Mouse (Mus musculus): Measurements from ENCODE around the gene Fgfr2. TPM values are rescaled to one million over a fixed set of nuclear protein-coding genes. Genes with fewer than 3 reads are reported as not detected.

The Fgfr2 gene
- polyA plus RNA-seq, 1 experiment from 2014 or later = 93.6 TPM

DNA sequence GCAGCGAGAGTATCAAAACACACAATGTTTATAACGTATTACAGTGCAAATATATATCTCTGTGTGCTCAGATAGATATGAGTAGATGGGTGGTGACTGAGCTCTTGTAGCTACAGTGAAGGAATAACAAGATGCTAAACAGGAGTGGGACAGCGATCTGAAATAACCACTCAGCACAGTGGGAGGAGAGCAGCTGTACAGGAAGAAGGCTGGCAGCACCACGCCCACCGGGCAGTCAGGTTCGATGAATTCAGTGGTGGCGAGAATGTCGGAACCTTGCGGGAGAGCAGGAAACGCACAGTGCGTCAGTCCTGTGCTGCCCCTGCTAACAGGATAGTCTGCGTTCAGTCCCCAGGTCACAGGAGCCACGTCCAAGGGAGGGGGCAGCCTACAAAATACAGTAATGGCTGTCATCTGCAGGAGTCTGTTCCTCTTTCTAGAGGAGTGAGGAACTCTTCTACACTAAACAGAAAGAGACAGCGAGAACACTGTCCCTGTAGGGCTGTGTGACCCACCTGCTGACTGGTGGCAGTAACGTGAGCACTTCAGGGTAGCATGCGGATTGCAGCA is 2219.6 kb downstream of the Fgfr2 start:
- DNase-seq (ENCODE audit: low spot score) (no peak), ATAC-seq (replicated peaks; ENCODE audit: low FRiP score) (no peak)
- H3K27ac ChIP-seq (ENCODE audit: low read depth, low read length) = no peak overlapping the region
- H3K4me3 ChIP-seq (ENCODE audit: low read depth, low read length) = no peak overlapping the region
- H3K9me3 ChIP-seq (ENCODE audit: control insufficient read depth, low read length) = no peaks in the 10 kb centered on the region
- H3K36me3 ChIP-seq (ENCODE audit: control insufficient read depth, insufficient read depth, low read length) = no peaks in the 10 kb centered on the region
- WGBS = 87% methylated on average over 16 of the region's 16 CpGs
- H3K9ac ChIP-seq (ENCODE audit: low read length) = no peak overlapping the region
- no peaks in the 10 kb centered on the region for H3K27me3 ChIP-seq (ENCODE audit: control insufficient read depth, insufficient read depth, low read length)
- no peak overlapping the region for H3K4me2 ChIP-seq (ENCODE audit: low read depth, low read length, severe bottlenecking)
- no peaks in the 10 kb centered on the region for H3K4me1 ChIP-seq (replicated peaks; ENCODE audit: control insufficient read depth, insufficient read depth, low read length)

DNA sequence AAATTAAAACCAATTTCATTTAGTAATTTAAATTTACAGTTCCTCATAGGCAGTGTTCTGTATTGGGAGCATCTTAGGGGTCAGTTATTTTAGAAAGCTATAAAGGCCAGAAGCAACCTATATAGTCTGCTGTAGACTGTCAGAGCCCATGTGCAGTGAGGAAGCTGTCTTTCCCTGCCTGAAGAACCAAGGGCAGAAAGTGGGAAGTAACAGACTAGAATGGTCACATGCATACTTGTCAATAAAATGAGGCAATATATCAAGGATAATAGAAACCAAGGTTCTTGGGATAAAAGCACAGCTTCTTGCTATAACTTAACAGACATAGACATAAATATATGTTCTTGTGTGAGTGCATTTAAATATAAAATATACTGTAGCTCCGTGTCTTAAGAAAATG is 2220.2 kb downstream of the Fgfr2 start:
- Histone ChIP-seq H3K27me3 (ENCODE audit: control insufficient read depth, insufficient read depth, low read length) (no peaks in the 10 kb centered on the region), H3K27ac (ENCODE audit: low read depth, low read length) (no peak overlapping the region), H3K36me3 (ENCODE audit: control insufficient read depth, insufficient read depth, low read length) (no peaks in the 10 kb centered on the region), H3K4me2 (ENCODE audit: low read depth, low read length, severe bottlenecking) (no peak overlapping the region), H3K4me3 (ENCODE audit: low read depth, low read length) (no peak overlapping the region), H3K4me1 (replicated peaks; ENCODE audit: control insufficient read depth, insufficient read depth, low read length) (no peaks in the 10 kb centered on the region), H3K9me3 (ENCODE audit: control insufficient read depth, low read length) (no peaks in the 10 kb centered on the region), H3K9ac (ENCODE audit: low read length) (no peak overlapping the region)
- WGBS = 95% methylated on average over 1 of the region's 1 CpGs
- no peak for ATAC-seq (replicated peaks; ENCODE audit: low FRiP score)
- no peak for DNase-seq (ENCODE audit: low spot score)

DNA sequence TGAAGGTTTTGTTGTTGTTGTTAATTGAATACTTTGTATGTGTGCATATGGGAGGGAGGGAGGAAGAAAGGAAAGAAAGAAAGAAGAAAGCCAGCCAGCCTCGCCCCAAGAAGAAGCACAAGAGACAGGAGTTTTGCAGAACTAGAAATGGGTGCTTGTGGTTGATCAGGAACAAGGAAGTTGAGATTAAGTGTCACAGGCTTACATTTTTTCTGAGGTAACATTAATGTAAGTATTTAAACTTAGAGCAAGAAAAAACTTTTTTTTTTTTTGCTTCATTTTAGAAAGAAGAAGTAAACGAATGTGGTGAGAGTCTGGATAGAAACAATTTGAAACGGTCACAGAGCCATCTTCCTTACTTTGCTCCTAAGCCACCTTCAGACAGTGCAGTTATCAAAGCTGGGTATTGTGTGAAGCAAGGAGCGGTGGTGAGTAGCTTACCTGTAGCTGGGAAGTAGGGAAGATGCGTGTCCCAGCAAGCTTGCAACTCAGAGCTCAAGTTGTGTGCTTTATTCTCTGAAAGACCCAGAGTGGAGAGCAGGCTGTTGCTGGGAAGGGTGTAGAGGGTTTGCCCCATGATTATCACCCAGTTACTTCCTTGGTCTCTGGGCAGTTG is 2222.8 kb downstream of the Fgfr2 start:
- ATAC-seq (replicated peaks; ENCODE audit: low FRiP score) (no peak), DNase-seq (ENCODE audit: low spot score) (no peak)
- Histone ChIP-seq H3K4me3 (ENCODE audit: low read depth, low read length) (no peak overlapping the region), H3K27ac (ENCODE audit: low read depth, low read length) (no peak overlapping the region), H3K36me3 (ENCODE audit: control insufficient read depth, insufficient read depth, low read length) (no peaks in the 10 kb centered on the region), H3K4me1 (replicated peaks; ENCODE audit: control insufficient read depth, insufficient read depth, low read length) (no peaks in the 10 kb centered on the region), H3K27me3 (ENCODE audit: control insufficient read depth, insufficient read depth, low read length) (no peaks in the 10 kb centered on the region), H3K9ac (ENCODE audit: low read length) (no peak overlapping the region), H3K9me3 (ENCODE audit: control insufficient read depth, low read length) (no peaks in the 10 kb centered on the region), H3K4me2 (ENCODE audit: low read depth, low read length, severe bottlenecking) (no peak overlapping the region)
- 91% methylated on average over 5 of the region's 5 CpGs for WGBS

DNA sequence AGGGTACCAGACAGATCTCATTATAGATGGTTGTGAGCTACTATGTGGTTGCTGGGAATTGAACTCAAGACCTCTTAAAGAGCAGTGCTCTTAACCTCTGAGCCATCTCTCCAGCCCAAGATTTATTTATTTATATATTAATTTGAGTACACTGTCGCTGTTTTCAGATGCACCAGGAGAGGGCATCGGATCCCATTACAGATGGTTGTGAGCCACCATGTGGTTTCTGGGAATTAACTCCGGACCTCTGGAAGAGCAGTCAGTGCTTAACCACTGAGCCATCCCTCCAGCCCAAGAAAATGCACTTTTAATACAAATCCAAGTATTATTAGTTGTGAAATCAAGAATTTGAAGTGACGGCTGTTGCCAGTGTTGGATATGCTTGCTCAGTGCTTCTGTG is 2224.8 kb downstream of the Fgfr2 start:
- Histone ChIP-seq H3K4me2 (ENCODE audit: low read depth, low read length, severe bottlenecking) (no peak overlapping the region), H3K4me1 (replicated peaks; ENCODE audit: control insufficient read depth, insufficient read depth, low read length) (no peaks in the 10 kb centered on the region), H3K36me3 (ENCODE audit: control insufficient read depth, insufficient read depth, low read length) (no peaks in the 10 kb centered on the region), H3K9me3 (ENCODE audit: control insufficient read depth, low read length) (no peaks in the 10 kb centered on the region), H3K27me3 (ENCODE audit: control insufficient read depth, insufficient read depth, low read length) (no peaks in the 10 kb centered on the region), H3K4me3 (ENCODE audit: low read depth, low read length) (no peak overlapping the region), H3K27ac (ENCODE audit: low read depth, low read length) (no peak overlapping the region), H3K9ac (ENCODE audit: low read length) (no peak overlapping the region)
- DNase-seq (ENCODE audit: low spot score) = no peak
- ATAC-seq (replicated peaks; ENCODE audit: low FRiP score) = no peak
- WGBS = 79% methylated on average over 4 of the region's 4 CpGs

DNA sequence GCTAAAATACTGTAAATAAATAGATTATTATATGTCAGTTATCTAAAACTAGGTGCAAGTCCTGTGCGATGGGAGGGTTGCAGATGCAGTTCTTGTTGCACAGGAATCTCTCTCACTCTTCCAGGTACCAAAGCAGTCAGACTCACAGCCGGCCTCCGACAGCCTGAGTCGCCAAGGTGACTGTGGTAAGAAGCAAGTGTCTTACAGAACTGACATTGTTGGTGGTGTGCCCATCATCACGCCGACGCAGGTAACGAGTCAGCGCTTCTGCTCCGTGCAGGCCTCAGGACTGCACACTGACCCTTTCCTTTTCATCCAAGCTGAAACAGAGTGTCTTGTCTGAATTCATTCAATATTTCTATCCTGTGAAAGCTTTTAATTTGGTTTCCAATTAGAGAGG is 2225.9 kb downstream of the Fgfr2 start:
- ATAC-seq (replicated peaks; ENCODE audit: low FRiP score) (no peak), DNase-seq (ENCODE audit: low spot score) (no peak)
- Histone ChIP-seq H3K9me3 (ENCODE audit: control insufficient read depth, low read length) (no peaks in the 10 kb centered on the region), H3K36me3 (ENCODE audit: control insufficient read depth, insufficient read depth, low read length) (no peaks in the 10 kb centered on the region), H3K4me1 (replicated peaks; ENCODE audit: control insufficient read depth, insufficient read depth, low read length) (no peaks in the 10 kb centered on the region), H3K27me3 (ENCODE audit: control insufficient read depth, insufficient read depth, low read length) (no peaks in the 10 kb centered on the region), H3K27ac (ENCODE audit: low read depth, low read length) (no peak overlapping the region), H3K4me3 (ENCODE audit: low read depth, low read length) (no peak overlapping the region), H3K4me2 (ENCODE audit: low read depth, low read length, severe bottlenecking) (no peak overlapping the region), H3K9ac (ENCODE audit: low read length) (no peak overlapping the region)
- 91% methylated on average over 10 of the region's 10 CpGs for WGBS

DNA sequence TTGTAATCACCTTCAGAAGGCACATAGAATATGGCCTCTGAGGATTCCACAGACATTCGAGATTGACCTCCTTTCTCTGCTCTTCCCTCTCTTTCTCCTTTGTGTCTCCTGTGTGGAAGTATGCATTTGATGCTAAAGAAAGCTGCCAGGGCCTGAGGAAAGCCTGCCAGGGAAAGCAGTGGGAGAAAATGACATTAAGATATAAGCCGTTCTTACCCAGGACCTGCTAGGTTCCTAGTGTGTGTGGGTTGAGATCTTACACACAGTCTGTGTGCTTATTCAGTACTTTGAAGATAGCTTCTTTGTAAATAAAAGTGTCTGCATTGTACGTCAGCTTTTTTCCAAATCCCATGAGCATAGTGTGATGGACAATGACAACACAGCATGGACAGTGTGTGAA is 2227.1 kb downstream of the Fgfr2 start:
- no peak overlapping the region for H3K27ac ChIP-seq (ENCODE audit: low read depth, low read length)
- no peaks in the 10 kb centered on the region for H3K4me1 ChIP-seq (replicated peaks; ENCODE audit: control insufficient read depth, insufficient read depth, low read length)
- H3K9me3 ChIP-seq (ENCODE audit: control insufficient read depth, low read length) = no peaks in the 10 kb centered on the region
- 60% methylated on average over 3 of the region's 3 CpGs for WGBS
- H3K4me3 ChIP-seq (ENCODE audit: low read depth, low read length) = no peak overlapping the region
- H3K4me2 ChIP-seq (ENCODE audit: low read depth, low read length, severe bottlenecking) = no peak overlapping the region
- no peak overlapping the region for H3K9ac ChIP-seq (ENCODE audit: low read length)
- DNase-seq (ENCODE audit: low spot score) (no peak), ATAC-seq (replicated peaks; ENCODE audit: low FRiP score) (no peak)
- H3K27me3 ChIP-seq (ENCODE audit: control insufficient read depth, insufficient read depth, low read length) = no peaks in the 10 kb centered on the region
- no peaks in the 10 kb centered on the region for H3K36me3 ChIP-seq (ENCODE audit: control insufficient read depth, insufficient read depth, low read length)

DNA sequence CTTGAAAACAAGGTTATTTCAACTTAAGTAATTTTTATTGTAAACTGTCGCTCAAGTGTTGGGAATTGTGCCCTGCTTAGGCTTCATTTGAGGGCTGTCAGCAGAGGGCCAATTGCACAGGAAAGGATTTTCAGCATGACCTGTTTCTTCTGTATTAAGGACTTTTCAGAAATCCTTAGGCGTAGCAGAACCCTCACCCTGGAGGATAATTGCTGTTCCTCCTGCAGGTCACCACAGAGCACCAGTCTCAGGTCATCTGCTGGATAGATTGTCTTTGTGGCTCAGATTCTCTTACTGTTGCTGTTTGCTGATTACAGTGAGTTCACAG is 2227.6 kb downstream of the Fgfr2 start:
- Histone ChIP-seq H3K27ac (ENCODE audit: low read depth, low read length) (no peak overlapping the region), H3K9ac (ENCODE audit: low read length) (no peak overlapping the region), H3K9me3 (ENCODE audit: control insufficient read depth, low read length) (no peaks in the 10 kb centered on the region), H3K4me1 (replicated peaks; ENCODE audit: control insufficient read depth, insufficient read depth, low read length) (no peaks in the 10 kb centered on the region), H3K27me3 (ENCODE audit: control insufficient read depth, insufficient read depth, low read length) (no peaks in the 10 kb centered on the region), H3K4me3 (ENCODE audit: low read depth, low read length) (no peak overlapping the region), H3K36me3 (ENCODE audit: control insufficient read depth, insufficient read depth, low read length) (no peaks in the 10 kb centered on the region), H3K4me2 (ENCODE audit: low read depth, low read length, severe bottlenecking) (no peak overlapping the region)
- no peak for DNase-seq (ENCODE audit: low spot score)
- 32% methylated on average over 2 of the region's 2 CpGs for WGBS
- ATAC-seq (replicated peaks; ENCODE audit: low FRiP score) = no peak

DNA sequence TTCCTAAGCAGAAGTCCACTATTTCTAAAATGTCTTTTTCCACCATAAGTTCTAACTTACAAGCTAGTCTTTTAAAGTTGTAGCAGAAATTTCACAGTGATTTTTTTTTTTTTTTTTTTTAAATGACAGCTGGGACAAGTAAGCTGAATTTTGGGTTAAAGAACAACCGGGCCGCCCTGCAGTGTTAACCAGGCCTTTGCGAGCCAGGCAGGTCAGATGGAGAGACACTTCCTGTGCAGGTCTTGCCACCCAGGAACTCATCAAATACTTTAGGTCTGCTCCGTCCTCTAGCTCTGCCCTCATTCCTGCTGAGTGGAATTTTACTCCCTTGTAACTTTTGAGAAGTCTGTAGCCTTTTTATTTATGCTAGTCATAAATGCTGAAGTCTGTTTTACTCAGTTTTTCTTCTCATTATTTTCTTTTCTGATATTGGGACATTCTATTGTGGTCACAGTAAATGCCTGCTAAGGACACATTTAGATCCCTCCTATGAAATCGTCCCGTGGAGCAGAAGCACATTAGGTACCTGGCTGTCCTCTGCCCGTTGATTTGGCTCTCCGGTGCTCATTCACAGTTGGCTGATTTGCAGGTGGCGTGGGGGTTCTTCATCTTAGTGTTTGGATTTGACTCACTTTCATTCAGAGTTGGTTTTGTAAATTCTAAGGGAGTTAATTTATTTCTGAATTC is 2228.1 kb downstream of the Fgfr2 start:
- 49% methylated on average over 9 of the region's 9 CpGs for WGBS
- no peak overlapping the region for H3K4me2 ChIP-seq (ENCODE audit: low read depth, low read length, severe bottlenecking)
- no peak overlapping the region for H3K4me3 ChIP-seq (ENCODE audit: low read depth, low read length)
- no peaks in the 10 kb centered on the region for H3K36me3 ChIP-seq (ENCODE audit: control insufficient read depth, insufficient read depth, low read length)
- no peaks in the 10 kb centered on the region for H3K4me1 ChIP-seq (replicated peaks; ENCODE audit: control insufficient read depth, insufficient read depth, low read length)
- DNase-seq (ENCODE audit: low spot score) (no peak), ATAC-seq (replicated peaks; ENCODE audit: low FRiP score) (no peak)
- H3K9me3 ChIP-seq (ENCODE audit: control insufficient read depth, low read length) = no peaks in the 10 kb centered on the region
- H3K9ac ChIP-seq (ENCODE audit: low read length) = no peak overlapping the region
- no peaks in the 10 kb centered on the region for H3K27me3 ChIP-seq (ENCODE audit: control insufficient read depth, insufficient read depth, low read length)
- H3K27ac ChIP-seq (ENCODE audit: low read depth, low read length) = no peak overlapping the region

DNA sequence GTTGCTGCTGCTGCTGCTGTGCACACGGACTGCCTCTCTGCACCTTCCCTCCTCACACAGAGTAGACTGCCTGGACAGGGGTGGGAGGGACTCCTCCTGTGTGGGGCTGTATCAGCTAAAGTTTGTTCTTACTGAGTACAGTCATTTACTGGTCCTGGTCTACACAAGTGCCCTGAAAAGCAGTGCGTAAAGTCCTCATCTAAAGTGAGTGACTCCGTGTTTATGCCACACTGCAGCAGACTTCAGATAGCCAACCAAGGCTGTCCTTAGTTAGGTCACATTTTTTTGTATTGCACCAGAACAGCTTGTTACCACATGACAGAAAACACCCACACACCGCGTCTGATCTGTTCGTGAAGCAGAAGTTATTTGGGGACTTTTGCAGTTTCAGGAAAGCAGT is 2230.2 kb downstream of the Fgfr2 start:
- no peak overlapping the region for H3K4me3 ChIP-seq (ENCODE audit: low read depth, low read length)
- H3K9me3 ChIP-seq (ENCODE audit: control insufficient read depth, low read length) = no peaks in the 10 kb centered on the region
- H3K27ac ChIP-seq (ENCODE audit: low read depth, low read length) = no peak overlapping the region
- no peak for ATAC-seq (replicated peaks; ENCODE audit: low FRiP score)
- no peaks in the 10 kb centered on the region for H3K4me1 ChIP-seq (replicated peaks; ENCODE audit: control insufficient read depth, insufficient read depth, low read length)
- DNase-seq (ENCODE audit: low spot score) = no peak
- H3K27me3 ChIP-seq (ENCODE audit: control insufficient read depth, insufficient read depth, low read length) = no peaks in the 10 kb centered on the region
- no peaks in the 10 kb centered on the region for H3K36me3 ChIP-seq (ENCODE audit: control insufficient read depth, insufficient read depth, low read length)
- 86% methylated on average over 6 of the region's 6 CpGs for WGBS
- H3K4me2 ChIP-seq (ENCODE audit: low read depth, low read length, severe bottlenecking) = no peak overlapping the region
- no peak overlapping the region for H3K9ac ChIP-seq (ENCODE audit: low read length)
